Mouse (Mus musculus) lung, postnatal 25 days (tissue): ENCODE data around the gene Foxk2.
"Not testable (repeated sequence)": the region's sequence is repeated elsewhere in the genome, so short reads cannot be mapped to it uniquely, and the experiment has no call there.

ENCODE experiments used
- DNase-seq: peaks from one replicate; pipeline ENCODE4 v3.0.0; 2022; ENCODE audit warnings: low spot score

Foxk2 gene

DNA sequence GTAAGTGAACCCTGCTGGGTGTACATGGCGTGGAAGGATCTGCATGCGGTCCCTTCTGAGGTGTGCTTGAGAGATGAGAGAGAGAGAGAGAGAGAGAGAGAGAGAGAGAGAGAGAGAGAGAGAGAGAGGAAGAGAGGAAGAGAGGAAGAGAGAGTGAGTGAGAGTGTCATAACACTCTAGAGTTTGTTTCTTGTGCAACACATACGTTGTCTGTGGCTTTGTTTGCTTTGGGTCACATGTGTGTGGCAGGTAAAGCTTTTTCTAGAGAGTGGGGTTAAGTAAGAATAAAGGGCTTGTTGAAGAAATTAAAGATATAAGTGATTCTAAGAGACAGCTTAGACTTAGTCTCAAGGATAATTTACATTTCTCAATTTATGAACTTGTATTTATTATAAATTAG, 18.2 kb downstream of the Foxk2 start:
- no peak for DNase-seq

DNA sequence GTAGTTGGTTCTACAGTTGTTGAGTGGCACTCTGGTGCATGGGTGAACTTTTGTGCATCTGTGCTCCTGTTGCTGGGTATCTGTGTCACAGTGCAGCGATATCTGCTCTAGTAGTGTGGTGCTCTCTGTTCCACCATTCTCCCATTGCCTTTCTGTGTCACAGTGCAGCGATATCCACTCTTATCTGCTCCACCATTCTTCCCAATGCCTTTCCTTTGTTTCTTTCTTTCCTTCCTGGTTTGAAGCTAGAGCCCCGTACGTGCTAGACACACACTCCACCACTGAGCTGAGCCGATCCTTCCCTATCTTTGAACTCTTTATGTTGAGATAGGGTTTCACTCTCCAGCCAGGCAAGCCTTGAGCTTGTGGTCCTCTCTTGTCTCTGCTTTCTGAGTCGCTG, 23.1 kb downstream of the Foxk2 start:
- DNase-seq: no peak

GRCm38 (mm10) chr11:121289859-121290258, 30.1 kb downstream of the Foxk2 start:
- no peak for DNase-seq

GRCm38 (mm10) chr11:121294771-121295170, 35.0 kb downstream of the Foxk2 start:
- DNase-seq: no peak

GRCm38 (mm10) chr11:121298493-121298892, 38.7 kb downstream of the Foxk2 start:
- no peak for DNase-seq

- no peak for DNase-seq
Measured at GRCm38 (mm10) chr11:121300265-121300664, 40.5 kb downstream of the Foxk2 start.

- DNase-seq: no peak
Measured at GRCm38 (mm10) chr11:121305371-121305770, 45.6 kb downstream of the Foxk2 start.

GRCm38 (mm10) chr11:121306608-121307007, 46.8 kb downstream of the Foxk2 start:
- no peak for DNase-seq

- DNase-seq: not testable (repeated sequence)
Measured at GRCm38 (mm10) chr11:121307712-121308111, 47.9 kb downstream of the Foxk2 start.

GRCm38 (mm10) chr11:121326034-121326433, 66.2 kb downstream of the Foxk2 start:
- no peak for DNase-seq

DNA sequence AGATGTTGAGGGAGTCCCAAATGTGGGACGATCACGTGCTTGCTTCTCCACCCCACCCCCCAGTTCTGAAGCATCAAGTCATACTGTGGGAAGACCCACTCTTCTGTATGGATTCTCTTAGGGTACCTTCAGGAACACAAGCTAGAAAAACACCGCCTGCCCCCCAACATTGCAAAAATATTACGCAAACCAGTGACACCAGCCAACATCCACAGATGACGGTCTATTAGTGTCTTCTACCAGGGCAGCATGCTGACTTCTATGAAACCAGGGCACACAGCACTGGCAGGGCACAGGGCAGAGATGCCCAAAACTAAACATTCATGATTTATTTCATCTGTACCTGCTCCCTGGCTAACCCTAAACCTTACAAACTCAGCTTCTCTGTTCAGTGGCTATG, 66.9 kb downstream of the Foxk2 start:
- DNase-seq: no peak

GRCm38 (mm10) chr11:121328206-121328605, 68.4 kb downstream of the Foxk2 start:
- no peak for DNase-seq

- DNase-seq: no peak
Measured at GRCm38 (mm10) chr11:121328619-121329018, 68.8 kb downstream of the Foxk2 start.

DNA sequence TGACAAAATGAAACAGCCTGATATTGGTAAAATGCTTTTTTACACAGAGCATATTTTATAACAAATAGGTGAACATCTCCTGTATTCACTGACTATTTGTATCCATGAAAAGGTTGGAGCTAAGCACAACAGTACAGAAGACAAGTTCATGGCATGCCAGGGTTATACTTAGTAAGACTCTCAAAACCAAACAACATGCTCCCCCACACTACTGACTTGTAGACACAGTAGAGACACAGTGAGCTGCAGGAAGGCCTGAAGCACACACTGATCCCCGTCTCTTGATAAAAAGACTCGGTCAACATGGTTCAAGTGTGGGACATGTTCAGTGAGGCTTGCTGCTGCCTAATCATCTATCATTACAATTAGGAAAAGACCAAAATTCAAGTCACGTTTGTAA, 71.9 kb downstream of the Foxk2 start:
- no peak for DNase-seq

DNA sequence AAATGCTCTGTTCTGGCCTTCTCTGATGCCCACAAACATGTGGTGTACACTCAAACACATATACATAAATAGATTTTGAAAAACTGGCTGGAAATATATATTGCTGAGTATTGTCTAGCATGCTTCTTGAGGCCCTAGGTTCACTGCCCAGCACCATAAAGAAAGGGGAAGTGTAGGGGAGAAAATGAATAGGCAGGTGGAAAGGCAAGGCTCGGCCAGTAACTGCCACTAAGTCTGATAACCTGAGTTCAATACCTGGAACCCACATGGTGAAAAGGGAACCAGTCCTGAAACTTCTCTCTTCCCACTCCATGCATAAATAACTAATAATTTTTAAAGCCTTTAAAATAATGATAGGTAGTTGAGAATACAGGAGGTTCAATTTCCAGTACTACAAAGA, 79.9 kb downstream of the Foxk2 start:
- no peak for DNase-seq

DNA sequence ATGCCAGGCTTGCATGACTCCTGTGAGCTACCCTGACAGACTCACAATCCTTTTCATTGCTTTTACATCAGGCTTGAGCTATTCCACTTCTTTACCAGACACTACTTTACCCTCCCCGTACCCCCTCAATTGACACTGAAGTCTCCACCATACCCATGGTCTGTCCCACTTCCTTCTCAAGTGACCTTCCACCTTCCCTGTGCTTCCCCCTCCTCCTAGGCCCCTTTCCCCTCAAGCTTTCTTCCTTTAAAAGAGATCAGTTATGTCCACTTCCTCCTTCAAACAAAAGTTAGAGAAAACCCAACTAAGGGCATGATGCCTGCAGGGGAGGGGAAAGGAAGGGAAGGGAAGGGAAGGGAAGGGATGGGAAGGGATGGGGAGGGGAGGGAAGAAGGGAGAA, 80.5 kb downstream of the Foxk2 start:
- DNase-seq: no peak

DNA sequence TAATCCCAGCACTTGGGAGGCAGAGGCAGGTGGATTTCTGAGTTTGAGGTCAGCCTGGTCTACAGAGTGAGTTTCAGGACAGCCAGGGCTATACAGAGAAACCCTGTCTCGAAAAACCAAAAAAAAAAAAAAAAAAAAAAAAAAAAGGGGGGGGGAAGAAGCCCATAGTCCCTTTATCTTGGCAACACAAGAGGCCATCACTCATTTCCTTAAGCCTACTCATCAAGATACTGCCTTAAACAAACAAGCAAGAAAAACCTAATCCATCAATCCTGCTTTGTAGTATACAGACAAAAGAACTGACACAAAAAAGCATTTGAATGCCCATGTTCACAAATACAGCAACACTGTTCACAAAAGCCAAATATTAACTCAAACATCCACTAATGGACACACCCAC, 82.6 kb downstream of the Foxk2 start:
- not testable (repeated sequence) for DNase-seq

DNA sequence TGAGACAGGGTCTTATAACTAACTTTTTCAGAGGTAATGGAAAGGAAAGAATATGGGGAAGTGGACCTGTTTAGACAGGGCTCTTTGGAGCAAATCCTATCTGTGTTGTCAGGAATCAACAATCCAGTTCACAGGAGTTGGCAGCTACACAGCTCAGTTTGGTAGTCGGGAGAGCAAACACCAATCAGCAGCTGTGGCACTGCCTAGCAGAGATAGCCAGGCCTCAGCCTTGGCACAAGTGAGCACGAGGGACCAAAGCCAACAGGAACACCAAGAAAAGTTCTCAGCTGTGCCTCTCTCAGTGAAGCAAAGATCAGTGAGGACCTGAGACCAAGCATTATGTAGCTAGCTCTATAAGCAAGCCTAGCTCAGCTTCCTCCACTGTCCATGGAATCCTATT, 87.2 kb downstream of the Foxk2 start:
- no peak for DNase-seq

DNA sequence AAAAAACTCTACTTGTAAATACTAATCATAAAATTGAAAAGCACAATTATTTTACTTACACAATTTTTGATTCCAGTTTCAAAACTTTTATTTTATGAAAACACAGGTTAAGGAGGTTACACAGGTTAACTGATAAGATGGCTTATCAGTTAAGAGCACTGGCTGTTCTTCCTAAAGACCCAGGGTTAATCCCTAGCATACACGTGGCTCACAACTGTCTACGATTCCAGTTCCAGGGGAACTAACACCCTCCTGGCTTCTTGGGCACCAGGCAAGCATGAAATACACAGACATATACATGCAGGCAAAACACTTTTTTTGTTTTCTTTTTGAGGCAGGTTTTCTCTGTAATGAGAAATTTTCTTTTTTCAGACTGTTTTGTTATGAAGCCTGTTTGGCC, 88.4 kb downstream of the Foxk2 start:
- no peak for DNase-seq

GRCm38 (mm10) chr11:121348727-121349126, 88.9 kb downstream of the Foxk2 start:
- not testable (repeated sequence) for DNase-seq

GRCm38 (mm10) chr11:121353326-121354090, 93.7 kb downstream of the Foxk2 start:
- peak; percentile 9 for DNase-seq

DNA sequence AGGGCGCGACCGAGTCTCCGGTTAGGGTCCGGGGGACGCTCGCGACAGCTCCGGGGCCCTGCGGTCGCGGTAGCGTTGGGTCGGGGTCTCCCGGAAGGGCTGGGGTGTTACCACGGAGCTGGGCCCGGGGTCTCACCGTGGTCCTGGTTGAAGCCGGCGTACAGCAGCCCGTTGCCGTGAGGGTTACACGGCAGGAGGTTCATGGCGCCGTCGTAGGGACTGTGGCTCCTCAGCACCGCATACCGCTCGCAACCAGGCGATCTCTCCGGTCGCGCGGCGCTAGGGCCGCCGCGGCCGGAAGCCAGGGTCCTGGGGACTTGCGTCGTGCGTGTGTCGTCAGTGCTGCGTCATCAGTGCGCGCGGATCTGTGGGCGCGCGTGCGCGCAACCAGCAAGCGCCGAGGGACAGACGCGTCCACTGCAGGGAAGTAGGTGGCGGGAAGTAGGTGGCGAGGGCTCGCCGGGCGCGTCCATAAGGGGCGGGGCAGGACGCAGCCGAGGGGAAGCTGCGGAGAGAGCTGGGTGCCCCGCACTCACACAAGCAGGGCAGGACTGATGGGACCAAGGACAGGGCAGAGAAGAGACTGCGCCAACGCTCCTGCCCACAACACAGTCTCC, 94.4 kb downstream of the Foxk2 start, which contains the start of gene Wdr45b:
Gene Wdr45b (minus strand): TSS at position 355 of the 617 bp plus-strand sequence.
- peak; percentile 98 for DNase-seq
